Mouse (Mus musculus) heart, postnatal 4 days (tissue): ENCODE results near the gene Dclk2. TPM values are rescaled to one million over a fixed set of nuclear protein-coding genes. Genes with fewer than 3 reads are reported as not detected.

ENCODE experiments used
- DNase-seq: peaks from one replicate; pipeline ENCODE4 v3.0.0; 2021
- total RNA-seq, 2 experiments: library from RNA; stranded (reverse); gene quantifications; 2 replicates each; pipeline ENCODE4 v1.2.3; 2021

The Dclk2 gene
- total RNA-seq, 2 experiments from 2014 or later: 8.2 to 8.8 TPM

DNA sequence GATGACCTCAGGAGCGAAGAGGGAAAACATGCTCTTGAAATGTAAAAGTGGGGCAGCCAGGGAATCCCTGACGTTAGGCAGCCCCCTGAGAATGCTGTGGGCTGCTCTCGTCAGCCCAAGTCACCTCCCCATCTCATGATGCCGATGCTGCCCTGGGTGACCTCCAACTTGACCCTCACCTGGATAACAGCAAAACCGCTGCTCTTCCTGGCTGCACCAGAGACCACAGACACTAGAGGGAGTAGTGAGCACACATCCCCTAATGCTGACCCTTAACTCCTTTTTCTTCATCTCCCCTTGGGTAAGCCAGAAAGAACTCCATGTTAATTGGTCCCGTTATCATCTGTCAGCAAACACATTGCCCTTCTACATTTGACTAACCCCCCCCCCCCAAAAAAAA, 123.9 kb downstream of the Dclk2 start:
- DNase-seq: peak; percentile 22

DNA sequence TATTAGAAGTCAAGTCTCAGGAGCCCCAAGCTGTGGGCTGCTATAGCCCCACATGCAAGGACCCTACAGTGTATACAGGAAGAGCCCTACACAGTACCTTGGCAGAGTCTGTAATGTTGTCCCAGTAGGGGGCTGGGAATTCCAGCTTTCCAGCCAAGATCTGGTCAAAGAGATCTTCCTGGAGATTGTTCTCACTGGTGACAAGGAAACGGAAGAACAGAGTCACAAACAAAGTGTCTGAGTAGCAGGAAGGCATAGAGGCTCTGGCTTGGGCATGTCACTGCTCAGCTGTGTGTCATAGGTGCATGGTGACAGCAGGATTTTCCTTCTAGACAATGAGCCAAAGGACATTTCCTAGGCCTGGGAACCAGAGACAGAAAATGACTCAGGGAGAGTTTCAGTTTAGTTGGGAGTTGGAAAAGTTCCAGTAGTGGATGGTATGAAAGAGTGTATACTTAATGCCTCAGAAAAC, 126.9 kb downstream of the Dclk2 start:
- DNase-seq: peak; percentile 16

DNA sequence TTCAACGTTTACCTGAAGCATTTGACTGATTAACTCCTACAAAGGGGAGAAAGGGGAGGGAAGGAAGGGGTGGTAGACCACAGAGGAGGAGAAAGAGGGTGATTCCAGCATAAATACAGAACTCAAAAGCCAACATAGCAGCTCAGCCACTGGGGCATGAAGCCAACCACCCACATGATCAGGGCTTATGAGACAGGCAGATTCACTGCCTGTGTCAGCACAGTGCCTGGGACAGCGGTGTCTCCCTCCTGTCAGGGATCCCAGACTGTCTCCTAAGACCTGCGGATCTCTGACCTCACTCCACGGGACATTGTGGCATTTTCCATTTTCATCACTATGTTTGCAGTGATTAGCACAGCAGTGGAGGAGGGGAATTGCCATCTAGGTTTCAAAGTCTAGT, 127.4 kb downstream of the Dclk2 start:
- peak; percentile 17 for DNase-seq

DNA sequence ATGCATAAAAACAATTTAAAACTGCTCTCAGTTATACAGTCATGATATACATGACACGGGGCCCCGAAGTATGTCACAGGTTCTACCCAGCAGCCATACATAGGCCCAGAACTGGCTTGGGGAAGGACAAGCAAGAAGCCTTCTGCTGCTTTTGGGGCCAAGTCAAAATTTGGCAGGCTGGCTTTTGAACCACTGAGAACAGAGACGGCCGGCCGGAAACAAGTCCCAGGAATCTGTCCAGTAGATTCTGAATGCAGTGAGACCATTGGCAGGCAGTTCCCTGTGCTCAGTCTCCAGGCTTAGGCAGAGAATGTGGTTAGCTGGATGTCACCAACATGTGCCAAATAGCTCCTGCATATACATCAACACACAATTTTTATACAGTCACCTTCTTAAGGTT, 130.9 kb downstream of the Dclk2 start:
- peak; percentile 26 for DNase-seq

DNA sequence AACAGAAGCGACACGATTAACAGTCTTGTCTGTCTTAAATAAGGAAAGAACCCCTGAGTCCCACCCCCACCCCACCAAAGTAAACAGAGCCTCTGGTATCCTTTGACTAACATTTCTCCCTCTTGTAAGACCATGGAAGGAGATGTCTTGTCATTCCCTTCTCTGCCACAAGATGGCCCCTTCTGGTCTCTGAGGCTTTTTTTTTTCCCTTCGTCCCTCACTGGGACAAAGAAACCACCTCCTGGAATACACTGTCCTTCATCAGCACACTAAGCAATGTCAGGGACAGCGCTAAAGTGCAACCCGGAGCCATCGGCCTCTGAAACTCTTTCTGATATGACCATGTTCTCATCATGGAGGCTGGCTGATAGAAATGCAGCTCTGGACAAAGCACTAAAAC, 131.9 kb downstream of the Dclk2 start:
- peak; percentile 80 for DNase-seq

DNA sequence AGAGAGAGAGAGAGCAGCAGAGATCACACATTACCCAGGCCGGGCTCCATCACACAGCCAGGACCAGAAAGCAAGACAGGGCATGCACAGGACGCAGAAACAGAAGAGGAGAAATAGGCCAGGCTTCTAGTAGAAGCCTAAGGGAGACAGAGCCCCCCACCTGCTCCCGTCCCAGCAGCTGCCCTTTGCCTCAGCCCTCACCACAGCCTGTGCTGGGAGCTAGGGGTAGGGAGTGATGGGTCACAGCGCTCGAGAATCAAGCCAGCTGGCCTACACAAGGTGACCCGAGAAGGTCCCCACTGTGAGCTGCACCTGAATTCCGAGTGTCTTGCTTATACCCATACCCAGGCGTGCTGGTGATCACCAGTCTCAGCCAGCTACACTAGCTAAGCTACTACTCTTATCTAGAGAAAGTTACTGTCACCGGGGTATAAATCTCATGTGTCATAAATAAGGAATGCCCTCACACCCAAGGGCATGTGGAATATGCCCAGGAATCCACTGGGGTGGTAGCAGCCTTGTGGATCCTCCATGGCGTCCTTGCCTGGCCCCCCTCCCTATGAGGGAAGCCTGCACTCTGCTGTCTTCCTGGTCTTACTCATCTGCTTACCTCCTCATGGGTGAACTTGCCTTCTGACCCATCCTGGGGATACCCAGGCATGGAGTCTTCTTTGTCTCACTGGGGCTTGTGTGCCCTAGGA, 133.1 kb downstream of the Dclk2 start:
- no peak for DNase-seq

DNA sequence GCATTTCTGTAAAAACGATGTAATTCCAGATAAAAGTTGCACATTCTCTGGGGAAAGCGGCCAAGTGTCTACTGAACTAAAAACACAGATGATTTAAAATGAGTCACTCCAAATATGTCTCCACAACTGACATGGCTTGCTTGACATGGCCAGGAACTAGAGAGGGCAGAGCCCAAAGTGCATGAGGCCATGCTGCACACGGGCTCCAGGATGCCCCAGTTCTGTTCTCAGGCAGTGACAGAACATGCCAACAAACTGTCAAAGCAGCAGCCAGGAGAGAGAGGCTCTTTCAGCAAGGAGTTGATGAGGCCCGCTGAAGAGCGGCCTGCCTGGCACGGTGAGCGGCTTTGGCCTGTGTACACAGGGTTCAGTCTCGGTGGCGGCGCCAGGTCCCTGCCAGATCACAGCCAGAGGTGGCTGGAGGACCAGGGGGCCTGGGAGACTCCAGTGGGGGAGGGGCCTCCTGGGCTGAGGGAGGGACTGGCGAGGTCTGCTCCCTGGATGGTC, 133.8 kb downstream of the Dclk2 start:
- DNase-seq: peak; percentile 84

DNA sequence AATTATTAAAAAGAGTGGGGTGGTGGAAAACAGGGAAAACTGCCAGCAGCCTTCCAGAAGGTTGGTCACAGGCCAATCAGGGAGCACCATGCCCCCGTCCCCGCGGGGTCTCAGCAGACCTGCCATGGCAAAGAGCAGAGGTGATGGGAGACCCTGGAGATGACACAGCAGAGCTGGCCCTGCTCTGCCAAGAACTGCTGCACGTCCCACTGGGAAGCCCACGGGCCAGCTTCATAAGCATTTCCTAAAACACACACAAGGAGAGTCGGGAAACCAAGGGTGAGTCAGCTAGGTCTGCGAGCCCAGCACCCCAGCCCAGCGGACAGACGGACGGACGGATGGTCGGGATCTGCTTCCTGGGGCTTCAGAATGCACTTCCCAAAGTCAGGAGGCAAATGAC, 134.4 kb downstream of the Dclk2 start:
- peak; percentile 14 for DNase-seq

DNA sequence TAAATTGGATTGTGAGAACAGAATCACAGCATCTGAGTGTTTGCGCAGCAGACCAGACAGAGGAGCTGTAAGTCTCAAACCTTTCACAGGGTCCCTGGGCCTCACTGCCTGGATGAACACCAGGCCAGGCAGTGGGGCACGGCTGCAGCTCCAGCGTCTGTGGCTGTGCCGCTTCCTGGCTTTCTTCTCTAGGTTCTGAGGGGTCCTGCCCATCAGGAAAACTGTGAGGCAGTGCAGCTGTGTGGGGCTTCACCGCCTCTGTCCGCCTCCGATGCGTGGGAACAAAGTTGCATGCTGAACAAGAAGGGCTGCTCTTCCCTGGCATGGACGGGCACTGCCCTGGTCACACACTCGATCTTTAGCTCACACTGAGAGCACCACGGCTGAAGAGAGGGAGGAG, 135.7 kb downstream of the Dclk2 start:
- no peak for DNase-seq

DNA sequence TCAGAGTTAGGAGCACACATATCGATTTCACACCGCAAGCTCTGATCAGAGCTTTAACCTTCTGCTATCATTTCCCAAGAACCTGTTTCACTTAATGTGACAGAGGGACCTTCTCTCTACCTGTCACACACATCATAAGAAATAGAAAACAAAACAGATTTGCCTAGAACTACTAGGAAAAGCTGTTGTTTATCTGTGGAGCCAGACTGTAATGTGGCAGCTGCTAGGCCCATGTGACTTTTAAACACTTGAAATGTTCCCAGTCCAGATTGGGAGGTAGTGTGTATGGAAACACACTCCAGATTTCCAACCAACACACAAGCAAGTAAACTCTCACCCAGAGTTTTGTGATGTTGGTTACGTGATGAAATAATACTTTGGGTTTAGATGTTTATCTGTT, 136.6 kb downstream of the Dclk2 start:
- DNase-seq: no peak

DNA sequence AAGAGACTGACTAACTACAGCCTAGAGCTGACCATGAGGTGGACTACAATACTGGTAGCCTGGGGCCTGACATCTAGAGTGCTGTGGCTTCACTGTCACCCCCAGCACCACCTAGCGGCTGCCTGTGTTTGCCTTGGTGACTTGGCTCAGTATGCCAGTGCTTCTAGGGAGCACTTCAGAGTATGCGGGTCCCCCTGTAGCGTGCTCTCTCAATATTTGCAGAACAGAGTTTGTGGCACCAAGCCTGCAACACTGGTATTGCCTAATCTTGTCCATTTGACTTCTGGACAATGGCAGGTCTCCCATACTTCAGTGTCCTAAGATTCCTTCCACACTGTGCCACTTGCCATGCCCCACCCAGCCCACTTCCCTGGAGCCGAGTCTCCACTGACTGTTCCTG, 140.9 kb downstream of the Dclk2 start:
- no peak for DNase-seq

DNA sequence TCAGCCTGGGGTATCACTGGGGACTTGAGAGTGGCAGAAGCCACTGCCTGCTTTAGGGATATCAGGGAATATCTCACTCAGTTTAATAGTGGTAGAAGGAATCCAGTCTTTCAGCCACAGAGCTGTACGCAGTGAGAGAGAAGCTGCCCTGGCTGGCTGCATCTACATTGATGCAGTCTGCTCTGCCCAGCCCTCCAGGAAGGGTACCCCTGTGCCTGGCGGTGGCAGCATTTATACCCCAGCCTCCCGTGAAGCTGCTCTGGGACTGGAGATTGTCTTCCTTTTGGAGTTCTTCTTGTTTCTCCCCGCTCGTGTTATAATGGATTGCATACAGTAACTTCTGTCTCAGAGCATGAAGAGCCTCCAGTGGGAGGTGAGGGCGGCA, 145.2 kb downstream of the Dclk2 start:
- DNase-seq: no peak

DNA sequence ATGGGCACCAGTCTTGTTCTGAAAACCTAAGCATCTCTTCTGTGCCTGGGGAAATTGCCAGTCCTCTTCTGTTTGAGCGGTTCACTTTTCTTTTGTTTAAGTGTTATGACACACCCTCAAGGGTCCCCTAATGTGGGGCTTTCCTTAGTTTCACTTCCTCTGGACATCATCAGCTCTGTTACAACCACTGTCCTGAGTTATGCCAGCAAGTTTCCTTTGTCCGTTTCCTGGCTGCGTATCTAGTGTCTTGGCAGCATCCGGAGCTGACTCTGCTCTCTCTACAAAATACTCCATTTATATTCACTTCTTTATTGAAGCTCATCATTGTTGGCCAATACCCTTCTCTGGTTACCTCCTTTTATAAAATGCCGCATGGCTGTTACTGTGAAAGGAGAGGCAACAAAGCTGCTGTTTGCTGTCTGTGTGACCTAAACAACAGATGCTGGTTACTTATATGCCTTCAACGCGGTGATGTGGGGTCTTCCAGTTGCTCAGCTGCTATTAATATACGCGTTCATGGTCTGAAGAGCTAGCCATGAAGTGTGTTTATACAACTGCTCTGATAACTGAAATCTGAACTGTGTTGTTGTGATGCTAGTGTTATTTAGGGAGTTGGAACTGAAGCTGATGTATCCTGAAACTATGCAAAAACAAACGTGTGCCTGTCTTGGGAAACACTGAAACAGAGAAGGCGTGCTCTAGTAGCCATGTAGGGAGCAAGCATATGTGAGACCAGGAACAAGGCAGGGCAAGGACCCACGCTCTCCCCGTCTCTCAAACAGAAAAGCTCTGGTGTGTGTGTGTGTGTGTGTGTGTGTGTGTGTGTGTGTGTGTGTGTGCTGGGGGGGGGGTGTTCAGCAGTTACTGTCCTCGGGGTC, 145.8 kb downstream of the Dclk2 start:
- no peak for DNase-seq

DNA sequence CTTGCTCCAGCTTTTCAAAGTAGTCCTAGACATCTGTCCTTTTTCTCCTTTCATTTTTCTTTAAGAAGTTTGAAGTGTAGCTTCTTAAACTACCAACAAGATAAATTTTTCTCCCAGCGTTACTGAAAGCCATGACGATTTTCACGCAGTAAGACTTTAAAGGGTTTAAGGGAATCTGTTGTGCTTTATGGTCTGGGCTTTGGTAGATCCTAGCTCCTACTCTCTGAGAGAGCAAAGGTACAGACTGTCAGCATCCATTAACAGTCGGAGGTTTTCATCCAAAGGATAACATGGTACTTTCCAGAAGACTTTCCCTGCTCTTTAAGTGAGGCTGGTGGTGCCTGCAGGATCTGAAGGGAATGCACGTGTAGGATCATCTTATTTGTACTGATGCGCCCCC, 151.7 kb downstream of the Dclk2 start:
- DNase-seq: no peak

DNA sequence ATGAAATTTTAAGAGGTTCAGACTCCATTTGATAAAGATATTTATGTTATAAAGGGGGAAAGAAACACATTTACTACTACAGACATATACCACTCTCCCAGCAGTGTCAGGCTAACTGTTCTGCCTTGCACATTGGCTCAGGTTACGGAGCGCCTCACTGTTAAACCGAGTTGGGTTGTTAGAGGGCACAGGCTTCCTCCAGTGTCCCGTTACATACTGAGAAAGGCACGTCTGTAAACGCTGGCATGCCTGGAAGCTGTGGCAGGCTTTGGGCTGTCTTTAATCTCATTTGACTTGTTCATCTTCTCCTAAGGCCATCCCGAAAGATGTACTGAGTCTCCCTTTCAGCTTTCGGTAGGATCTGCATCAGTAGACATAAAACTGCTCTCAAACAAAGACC, 152.1 kb downstream of the Dclk2 start:
- no peak for DNase-seq

DNA sequence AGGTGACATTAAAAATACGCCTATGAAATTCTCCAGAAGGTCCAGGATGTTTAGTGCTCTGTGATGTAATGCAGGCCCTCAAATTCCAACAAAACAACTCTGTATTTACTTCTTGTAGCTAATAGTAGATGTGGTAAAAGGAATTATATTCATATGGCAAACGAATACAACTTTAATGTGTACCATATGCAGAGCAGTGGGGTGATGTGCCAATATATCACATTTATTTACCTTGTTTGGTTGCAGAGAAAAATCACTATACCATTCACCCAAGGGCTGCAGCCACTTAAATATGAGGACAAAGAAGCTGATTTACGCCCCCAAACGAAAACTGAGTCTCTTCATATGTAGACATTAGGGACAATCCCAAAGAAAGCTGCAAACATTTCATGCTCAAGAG, 158.2 kb downstream of the Dclk2 start:
- DNase-seq: no peak

DNA sequence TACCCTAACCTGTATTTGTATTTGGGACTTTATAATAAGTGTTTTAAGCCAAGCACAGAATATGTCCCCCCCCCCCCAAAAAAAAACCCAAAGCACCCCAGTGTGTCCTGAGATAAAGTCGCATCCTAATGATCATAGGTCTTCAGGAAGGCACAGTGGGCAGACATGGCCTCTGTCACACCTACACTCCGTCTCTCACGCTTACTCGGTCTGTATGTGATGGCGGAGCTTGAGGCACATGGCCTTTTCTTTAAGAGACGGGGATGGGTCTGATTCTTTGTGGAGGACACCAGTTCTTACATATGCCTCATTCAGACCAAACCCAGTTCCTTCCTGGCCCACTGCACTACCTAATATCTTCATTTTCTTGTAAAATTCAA, 158.6 kb downstream of the Dclk2 start:
- no peak for DNase-seq

DNA sequence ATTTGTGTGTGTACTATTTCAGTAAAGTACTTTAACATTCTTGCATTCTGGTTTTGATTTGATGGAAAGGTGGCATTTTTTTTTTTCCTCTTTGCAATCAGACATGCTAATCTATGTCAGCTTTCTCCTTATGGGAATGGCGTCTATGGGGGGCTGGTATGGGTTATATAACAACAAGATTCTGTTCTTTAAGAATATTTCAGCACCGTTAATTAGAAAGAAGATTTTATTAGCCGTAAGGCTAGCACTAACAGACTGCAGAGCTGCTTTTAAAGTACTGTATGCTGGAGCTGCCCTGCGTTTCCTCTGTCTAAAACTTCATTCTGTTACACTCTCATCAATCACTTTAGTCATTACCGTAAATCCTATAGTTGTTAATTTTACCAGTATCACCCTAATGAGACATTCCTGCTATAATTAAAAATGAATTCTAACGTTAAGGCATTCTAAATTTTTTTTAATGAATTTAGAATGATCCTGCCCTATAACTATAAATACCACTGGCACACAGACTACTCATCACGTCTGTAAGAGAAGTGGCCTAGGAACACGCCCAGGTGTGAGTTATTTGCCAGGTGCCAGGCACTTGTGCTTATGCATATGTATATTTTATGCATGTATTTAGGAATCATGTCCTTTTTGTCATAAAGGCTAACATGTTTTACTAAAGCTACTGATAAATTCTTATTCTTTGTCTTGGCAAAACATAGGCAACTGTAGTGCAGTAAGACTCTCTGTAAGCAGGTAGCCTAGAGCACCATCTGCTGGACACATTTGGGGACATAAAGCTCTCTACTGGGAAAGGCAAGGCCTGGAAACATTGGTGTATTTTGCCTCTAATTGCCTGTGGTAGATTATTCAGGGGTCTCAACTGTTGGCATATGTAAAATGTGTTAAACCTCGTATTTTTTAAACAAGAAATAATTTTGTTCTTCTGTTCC, 159.3 kb downstream of the Dclk2 start:
- peak; percentile 79 for DNase-seq

DNA sequence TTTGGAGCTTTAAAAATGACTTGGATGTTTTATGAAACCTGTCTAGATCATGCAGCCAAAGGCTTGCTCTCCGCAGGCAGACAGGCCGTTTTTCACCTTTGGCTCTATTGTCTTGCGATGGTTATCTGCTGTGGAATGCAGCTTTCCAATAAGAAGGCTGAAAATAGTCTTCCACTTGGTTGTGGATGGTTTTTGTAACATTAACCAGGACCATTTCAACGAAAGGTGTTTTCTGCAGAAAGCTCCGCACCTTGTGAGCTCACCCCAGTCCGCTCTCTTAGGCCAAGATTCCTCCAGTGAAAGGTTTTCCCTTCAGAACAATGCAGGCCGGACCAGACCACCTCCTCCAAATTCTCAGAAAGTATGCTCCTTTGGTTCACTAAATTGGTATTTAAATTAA, 160.2 kb downstream of the Dclk2 start:
- no peak for DNase-seq

DNA sequence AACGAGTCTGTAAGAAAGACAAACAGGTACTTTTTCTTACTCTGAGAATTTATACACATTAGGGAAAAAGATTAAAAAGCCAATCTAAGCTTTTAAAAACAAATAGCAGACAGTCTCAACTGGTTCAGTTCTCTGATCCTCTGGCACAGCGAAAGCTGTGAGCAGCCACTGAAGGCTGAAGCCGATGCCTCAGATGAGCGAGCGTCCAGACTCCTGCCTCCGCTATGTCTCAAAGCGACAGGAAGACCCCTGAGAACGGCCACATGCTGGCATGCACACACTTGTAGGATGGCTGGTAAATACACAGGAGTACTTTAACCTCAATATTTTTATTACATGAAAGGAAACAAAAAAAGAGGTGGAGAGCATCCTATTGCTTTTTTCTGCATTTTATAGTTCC, 160.8 kb downstream of the Dclk2 start:
- DNase-seq: no peak

DNA sequence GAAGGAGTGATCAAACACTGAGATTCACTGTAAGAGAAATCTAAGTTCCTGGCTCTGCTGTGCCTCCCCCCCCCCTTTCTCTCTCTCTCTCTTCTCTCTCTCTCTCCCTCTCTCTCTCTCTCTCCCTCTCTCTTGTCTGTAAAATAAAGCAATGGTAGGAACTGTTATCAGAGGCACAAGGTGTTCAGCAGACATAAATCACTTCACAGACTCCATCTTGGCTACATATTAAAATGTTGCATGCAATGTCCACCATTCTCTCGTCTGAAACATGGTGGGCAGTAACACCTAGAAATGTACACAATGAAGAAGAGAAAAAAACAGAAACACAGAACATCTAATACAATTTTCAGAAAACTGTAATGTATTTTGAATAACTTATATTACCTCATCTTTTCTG, 161.3 kb downstream of the Dclk2 start:
- DNase-seq: no peak

DNA sequence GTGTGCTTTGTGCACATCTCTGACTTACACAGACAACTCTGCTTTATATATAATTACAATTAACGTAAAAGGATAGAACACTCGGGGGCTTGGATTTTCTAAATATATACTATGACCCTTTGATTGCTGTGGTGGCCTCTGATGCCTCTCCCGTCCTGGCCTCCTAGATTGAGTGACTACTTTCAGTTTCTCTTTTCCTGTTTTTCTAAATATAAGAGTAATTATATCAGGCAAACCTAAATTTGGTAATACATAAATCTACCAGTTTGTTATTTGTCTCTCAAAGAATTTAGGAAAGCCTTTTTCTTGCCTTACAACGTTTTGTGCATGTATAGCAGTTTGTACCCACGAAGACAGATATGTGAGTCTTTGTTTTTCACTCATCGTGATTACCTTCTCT, 161.9 kb downstream of the Dclk2 start:
- no peak for DNase-seq

DNA sequence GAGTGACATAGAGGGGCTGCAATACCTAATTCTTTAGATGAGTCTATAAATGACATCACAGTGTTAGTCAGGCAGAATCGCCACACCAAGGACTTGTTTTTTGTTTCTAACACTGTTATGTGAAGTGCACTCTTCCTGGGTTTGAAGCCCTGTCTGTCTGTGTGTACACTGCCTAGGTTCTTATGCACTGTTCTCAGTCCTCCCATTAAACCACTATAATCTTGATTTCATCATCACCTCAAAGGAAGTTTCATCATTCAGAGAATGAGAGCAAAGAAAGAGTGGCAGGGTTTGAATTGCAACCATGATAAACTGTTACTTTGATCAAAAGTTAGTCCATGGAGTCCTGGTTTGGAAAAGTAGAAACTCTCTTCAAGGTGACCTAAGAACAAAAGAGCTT, 164.1 kb downstream of the Dclk2 start:
- DNase-seq: no peak
